Mouse (Mus musculus): ENCODE results near the gene Srrm4.

DNA sequence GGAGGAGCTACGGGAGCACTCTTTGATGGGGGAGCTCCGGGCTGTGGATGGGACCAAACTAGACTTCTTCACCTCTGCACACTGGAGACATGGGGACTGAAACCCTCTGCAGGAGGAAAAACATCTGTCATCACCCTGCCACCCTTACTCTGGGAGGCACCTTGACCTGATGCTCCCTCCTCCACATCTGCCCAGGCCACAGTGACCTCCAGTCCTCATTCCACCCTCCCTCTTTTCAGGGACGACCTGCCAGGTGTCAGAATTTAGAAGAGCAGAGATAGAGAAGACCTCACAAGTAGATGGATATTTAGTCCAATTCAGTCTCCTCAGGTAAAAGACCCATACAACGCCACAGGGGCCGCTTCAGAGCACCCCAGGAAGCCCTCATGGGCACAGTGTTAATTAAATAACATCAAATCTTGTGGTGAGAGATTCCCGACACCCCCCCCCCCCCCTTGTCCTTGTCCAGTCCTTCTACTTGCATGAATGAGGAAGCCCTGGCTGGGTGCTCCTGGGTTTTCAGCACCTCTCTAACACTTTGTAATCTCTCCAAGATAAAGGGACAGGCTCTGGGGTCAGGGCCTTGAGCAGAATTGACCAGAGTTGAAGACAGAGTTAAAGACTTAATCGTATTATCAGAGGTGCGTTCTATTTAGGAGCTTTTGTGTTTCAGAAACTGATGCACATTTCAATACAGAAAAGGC, 141.9 kb downstream of the Srrm4 start:
- TF ChIP-seq CTCF (IDR thresholded peaks at IDR 0.05; ENCODE audit: low read depth) (no peak), EP300 (IDR thresholded peaks at IDR 0.05; ENCODE audit: low read depth) (no peak)

Data from heart, postnatal 0 days (tissue).